Mouse (Mus musculus) adrenal gland (tissue): ENCODE measurements at regions not wholly inside any gene's neighbourhood (a gene's known extent, or its start where the extent isn't known, plus 50 kb on each side); places are given as distances from the start of the nearest gene placed in this dataset.

Experiments used
- intact Hi-C: fragments of 180-260 bp; cut with DNase I; formaldehyde crosslinking; loops from one replicate; pipeline ENCODE4 v1.15.1; 2025

GRCm38 (mm10) chr15:63724543-63725186 lies 120.3 kb downstream of the Gsdmc2 start:
- intact Hi-C loops, result no loop called here

GRCm38 (mm10) chr15:63722991-63723390 lies 122.0 kb downstream of the Gsdmc2 start:
- intact Hi-C loops, result no loop called here

GRCm38 (mm10) chr15:63721669-63722357 lies 123.2 kb downstream of the Gsdmc2 start:
- intact Hi-C loops, result no loop called here

- intact Hi-C loops, result no loop called here
Measured at GRCm38 (mm10) chr15:63717812-63718211, 127.2 kb downstream of the Gsdmc2 start.

DNA sequence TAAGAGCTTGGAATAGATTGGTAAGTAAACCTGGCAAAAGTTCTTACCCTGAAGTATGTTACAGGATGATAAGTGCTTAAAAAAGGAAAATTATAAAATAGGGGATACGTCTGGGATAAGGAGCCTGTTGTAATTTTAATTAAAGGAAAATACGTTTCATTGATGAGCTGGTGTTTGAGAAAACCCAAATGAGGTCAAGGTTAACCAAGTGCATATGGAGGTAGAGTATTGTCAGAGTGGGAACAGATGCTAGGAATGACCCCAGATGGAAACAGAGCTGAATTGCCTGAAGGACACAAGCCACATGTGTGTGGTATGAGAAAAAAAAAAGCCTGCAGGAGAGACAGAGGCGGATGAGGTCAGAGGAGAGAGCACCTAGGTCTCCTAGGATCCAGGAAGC lies 131.3 kb downstream of the Gsdmc2 start:
- intact Hi-C loops, result no loop called here

DNA sequence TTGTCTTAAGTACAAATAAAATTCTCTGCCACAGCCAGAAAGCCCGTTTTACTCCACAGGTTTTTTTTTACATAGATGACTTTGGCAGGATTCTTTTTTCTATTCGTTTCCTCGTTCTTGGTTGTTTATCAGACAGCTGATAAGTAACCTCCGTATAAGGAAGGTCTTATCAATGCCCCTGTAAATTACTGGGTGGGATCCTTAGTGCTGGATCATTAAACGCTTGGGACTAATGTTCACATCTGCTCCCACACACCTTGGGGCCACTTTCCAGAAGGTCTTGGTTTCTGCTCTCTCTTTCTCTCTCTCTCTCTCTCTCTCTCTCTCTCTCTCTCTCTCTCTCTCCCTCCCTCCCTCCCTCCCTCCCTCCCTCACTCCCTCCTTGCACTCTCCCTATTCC lies 134.6 kb downstream of the Gsdmc2 start:
- intact Hi-C loops, result no loop called here

- intact Hi-C loops, result no loop called here
Measured at GRCm38 (mm10) chr15:63709270-63709933, 135.6 kb downstream of the Gsdmc2 start.

GRCm38 (mm10) chr15:63704636-63705035 lies 140.3 kb downstream of the Gsdmc2 start:
- intact Hi-C loops, result no loop called here

DNA sequence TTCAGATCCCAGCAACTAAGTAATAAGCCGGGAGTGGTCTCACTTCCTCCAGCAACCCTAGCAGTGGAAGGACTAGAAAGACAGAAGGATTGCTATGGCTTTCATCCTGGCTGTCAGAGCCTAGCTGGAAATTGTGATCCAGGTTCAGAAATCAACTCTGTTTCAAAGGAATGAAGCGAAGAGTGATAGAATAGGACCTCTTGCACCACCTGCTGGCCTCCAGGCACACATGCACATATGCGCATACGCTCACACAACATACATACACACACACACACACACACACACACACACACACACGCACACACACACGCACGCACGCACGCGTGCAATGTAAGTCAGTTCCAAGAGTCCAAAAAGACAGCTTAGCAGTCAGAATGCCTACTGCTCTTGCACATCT lies 147.1 kb downstream of the Gsdmc2 start:
- intact Hi-C loops, result no loop called here

GRCm38 (mm10) chr15:63694150-63694549 lies 150.8 kb downstream of the Gsdmc2 start:
- intact Hi-C loops, result no loop called here

- intact Hi-C loops, result no loop called here
Measured at GRCm38 (mm10) chr15:63693561-63693960, 151.4 kb downstream of the Gsdmc2 start.

GRCm38 (mm10) chr15:63692491-63693295 lies 152.3 kb downstream of the Gsdmc2 start:
- intact Hi-C loops, result no loop called here

DNA sequence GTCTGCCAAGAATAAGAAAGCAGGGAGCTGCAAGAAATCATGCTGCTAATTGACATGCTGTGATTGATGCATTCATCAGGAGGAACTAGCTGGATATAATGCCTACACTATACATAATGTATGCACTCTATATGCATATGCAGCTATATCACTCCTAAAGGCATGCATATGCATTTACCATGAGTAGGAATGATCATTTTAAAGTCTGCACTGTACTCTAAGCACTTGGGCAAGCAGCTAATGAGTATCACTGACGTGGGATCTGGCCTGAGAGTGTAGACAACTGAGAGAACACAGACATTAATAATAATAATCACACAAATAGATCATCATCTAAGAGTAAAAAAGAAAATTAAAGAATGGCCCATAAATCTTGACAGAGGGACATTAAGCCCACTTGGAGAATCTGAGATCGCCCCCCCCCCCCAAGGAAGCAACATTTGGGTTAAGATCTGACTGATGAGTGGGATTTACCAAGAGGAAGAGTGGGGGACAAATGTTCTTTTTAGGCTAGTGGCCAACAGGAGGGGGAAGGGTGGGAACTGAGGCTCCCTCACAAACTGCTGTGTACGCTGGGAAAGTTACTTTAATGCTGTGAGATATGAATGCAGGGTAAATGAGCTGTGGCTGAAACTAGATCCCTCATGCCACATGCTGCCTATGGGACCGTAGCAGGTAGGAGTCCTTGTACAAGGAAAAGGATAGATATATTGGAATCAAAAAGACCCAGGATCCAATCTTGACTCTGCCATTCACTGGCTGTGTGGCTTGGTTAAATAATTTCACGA lies 155.0 kb downstream of the Gsdmc2 start:
- intact Hi-C loops, result no loop called here

GRCm38 (mm10) chr15:63687852-63688251 lies 157.1 kb downstream of the Gsdmc2 start:
- intact Hi-C loops, result no loop called here

DNA sequence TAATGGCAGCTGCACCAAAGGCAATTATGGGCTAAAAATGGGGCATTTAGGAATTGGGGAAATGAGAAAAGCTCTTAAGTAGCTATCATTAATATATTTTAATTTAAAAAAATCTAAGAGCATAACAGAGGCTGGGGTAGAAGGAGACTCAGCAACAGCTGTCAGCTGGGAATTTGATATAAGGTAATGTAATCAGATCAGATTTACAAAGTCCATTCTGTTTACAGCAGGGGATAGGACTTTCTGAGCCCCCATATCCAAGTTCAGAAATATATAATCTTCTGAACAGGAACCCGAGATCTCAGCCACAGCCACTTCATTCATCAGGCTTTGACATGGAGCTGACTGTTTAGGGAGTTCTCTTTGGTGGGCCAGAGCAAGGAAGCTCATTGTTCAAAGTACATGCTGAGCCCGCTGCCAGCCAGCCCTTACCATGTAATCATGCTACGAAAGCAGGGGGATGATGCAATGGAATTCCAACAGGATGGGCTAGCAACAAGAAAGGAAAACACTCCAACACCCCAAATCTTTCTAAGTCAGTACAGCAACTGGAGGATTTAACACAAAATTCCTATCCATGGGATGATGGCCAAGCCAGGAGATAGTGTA lies 157.9 kb downstream of the Gsdmc2 start:
- intact Hi-C loops, result no loop called here

GRCm38 (mm10) chr15:63679984-63680925 lies 164.7 kb downstream of the Gsdmc2 start:
- intact Hi-C loops, result no loop called here

DNA sequence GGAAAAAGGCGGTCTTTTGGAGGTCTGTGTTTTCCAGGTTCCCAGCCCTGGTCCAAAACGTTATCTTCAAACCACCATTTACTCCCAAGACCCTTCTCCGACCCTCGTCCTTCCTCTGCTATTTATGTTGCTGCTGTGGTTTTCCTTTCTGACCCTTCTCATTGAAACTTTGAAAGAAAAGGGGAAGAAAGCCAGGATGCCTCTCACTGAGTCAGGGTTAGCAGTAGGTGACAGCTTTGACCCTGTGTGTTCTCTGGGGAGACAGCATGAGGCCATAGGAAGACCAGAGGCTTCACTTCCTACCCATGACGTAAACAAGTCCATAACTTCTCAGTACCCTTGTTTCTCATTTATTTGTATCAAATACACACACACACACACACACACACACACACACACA lies 166.1 kb downstream of the Gsdmc2 start:
- intact Hi-C loops, result no loop called here

- intact Hi-C loops, result no loop called here
Measured at GRCm38 (mm10) chr15:63675491-63676036, 169.4 kb downstream of the Gsdmc2 start.

DNA sequence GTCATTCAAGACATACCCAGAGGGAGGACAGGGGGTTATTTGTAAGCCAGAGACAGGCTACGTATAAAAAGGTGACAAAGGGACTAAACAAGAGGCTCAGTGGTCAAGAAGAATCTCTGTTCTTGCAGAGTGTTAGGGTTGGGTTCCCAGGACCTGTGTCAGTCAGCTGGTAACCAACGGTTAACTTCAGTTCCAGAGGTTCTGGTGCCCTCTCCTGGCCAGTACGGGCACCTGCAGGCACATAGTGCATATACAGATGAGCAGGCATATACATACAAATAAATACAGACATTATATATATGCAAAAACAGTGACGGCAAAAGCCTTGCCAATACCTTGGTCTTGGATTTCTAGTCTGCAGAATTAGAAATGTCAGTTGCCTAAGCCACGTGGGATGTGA lies 170.6 kb downstream of the Gsdmc2 start:
- intact Hi-C loops, result no loop called here
